Mouse (Mus musculus) lung, embryonic 14.5 days (tissue): ENCODE measurements around the gene Zdhhc21. TPM values are rescaled to one million over a fixed set of nuclear protein-coding genes. Genes with fewer than 3 reads are reported as not detected.

Experiments
- ATAC-seq: fragments of 200-750 bp; cut with Nextera tagmentation; 2 replicates; pipeline ENCODE4 v1.8.0; 2017; ENCODE audit warnings: mild to moderate bottlenecking, moderate TSS enrichment, moderate library complexity; ENCODE audit not compliant: insufficient read depth
- DNase-seq: peaks from one replicate; pipeline ENCODE4 v3.0.0-alpha.2; 2015
- H3K27ac ChIP-seq: fragments of 300-500 bp; sonication (generic); 2 replicates; pipeline ENCODE4 v1.5.1; 2014; ENCODE audit warnings: low read depth, mild to moderate bottlenecking, moderate library complexity
- H3K27me3 ChIP-seq: fragments of 300-500 bp; sonication (generic); 2 replicates; pipeline ENCODE4 v1.6.1; 2014; ENCODE audit warnings: low read length, control low read depth; ENCODE audit not compliant: insufficient read depth
- H3K36me3 ChIP-seq: fragments of 300-500 bp; sonication (generic); 2 replicates; pipeline ENCODE4 v1.6.1; 2014; ENCODE audit warnings: control low read depth; ENCODE audit not compliant: insufficient read depth
- H3K4me1 ChIP-seq: fragments of 300-500 bp; sonication (generic); 2 replicates; pipeline ENCODE4 v1.6.1; 2014; ENCODE audit warnings: antibody characterized with exemption, control low read depth; ENCODE audit not compliant: insufficient read depth
- H3K4me2 ChIP-seq: fragments of 300-500 bp; sonication (generic); 2 replicates; pipeline ENCODE4 v1.6.1; 2014; ENCODE audit warnings: mild to moderate bottlenecking
- H3K4me3 ChIP-seq: fragments of 300-500 bp; sonication (generic); 2 replicates; pipeline ENCODE4 v1.5.1; 2014; ENCODE audit warnings: low read depth, low read length
- H3K9ac ChIP-seq: fragments of 300-500 bp; sonication (generic); 2 replicates; pipeline ENCODE4 v1.6.1; 2014
- H3K9me3 ChIP-seq: fragments of 300-500 bp; sonication (generic); 2 replicates; pipeline ENCODE4 v1.6.1; 2016; ENCODE audit warnings: low read depth, low read length, control low read depth
- CTCF ChIP-seq: IDR thresholded peaks from 2 replicates; pipeline ENCODE4 v1.5.1; 2016; ENCODE audit warnings: antibody characterized with exemption, low read depth
- WGBS: fragments of 180-500 bp; shearing (Covaris S2); extraction: QIAGEN DNeasy Blood & Tissue Kit; methylation state at CpG from one replicate; pipeline ENCODE4 v1.1.7; 2014; 5-methylcytosine and 5-hydroxymethylcytosine counted together
- polyA plus RNA-seq: library from polyadenylated mRNA; unstranded; fragments of >200 nt; fragmentation: Nextera tagmentation; extraction: Ambion mirVana; gene quantifications from 2 replicates; pipeline ENCODE4 v1.2.1, GENCODE M21; 2014

Zdhhc21 gene
- polyA plus RNA-seq, 1 experiment from 2014 or later = 17.5 TPM

DNA sequence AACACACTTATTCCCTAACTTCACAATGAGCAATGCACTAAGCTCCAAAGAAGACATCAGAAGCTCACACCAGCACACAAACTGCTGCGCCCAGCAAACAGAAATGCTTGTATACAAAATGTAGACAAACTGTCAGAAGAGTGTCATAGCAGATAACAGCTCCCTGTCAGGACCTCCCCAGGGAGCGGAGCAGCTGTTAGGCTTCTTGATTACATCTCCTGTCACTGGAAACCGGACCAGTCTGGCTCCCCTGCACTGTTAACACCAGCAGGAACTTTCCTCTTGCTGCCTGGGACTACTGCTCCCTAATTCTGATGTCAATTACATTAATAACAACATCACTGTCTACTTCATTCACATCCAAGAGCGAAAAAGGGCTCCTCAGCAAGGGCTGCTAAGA is 44.5 kb downstream of the Zdhhc21 start:
- Histone ChIP-seq H3K36me3 (0 out of 2 replicates have a peak, but pooled peaks cover under 1% of the 10 kb centered on the region), H3K4me2 (no peak overlapping the region), H3K4me3 (no peak overlapping the region), H3K9me3 (no peaks in the 10 kb centered on the region), H3K27me3 (no peaks in the 10 kb centered on the region), H3K9ac (no peak overlapping the region), H3K27ac (no peak overlapping the region), H3K4me1 (no peaks in the 10 kb centered on the region)
- DNase-seq = peak; percentile 90
- 31% methylated on average over 4 of the region's 4 CpGs for WGBS
- peak; percentile 98 for ATAC-seq
- TF ChIP-seq CTCF = no peak

GRCm38 (mm10) chr4:82813356-82813755 is 46.4 kb downstream of the Zdhhc21 start:
- Histone ChIP-seq H3K36me3 (0 out of 2 replicates have a peak, but pooled peaks cover 3% of the 10 kb centered on the region), H3K4me2 (no peak overlapping the region), H3K9ac (no peak overlapping the region), H3K27me3 (no peaks in the 10 kb centered on the region), H3K9me3 (no peaks in the 10 kb centered on the region), H3K27ac (no peak overlapping the region), H3K4me3 (no peak overlapping the region), H3K4me1 (no peaks in the 10 kb centered on the region)
- TF ChIP-seq CTCF = 0 out of 2 replicates have a peak, but pooled peaks have one; percentile 32
- DNase-seq (peak; percentile 21), ATAC-seq (no peak)
- 67% methylated on average over 6 of the region's 6 CpGs for WGBS

DNA sequence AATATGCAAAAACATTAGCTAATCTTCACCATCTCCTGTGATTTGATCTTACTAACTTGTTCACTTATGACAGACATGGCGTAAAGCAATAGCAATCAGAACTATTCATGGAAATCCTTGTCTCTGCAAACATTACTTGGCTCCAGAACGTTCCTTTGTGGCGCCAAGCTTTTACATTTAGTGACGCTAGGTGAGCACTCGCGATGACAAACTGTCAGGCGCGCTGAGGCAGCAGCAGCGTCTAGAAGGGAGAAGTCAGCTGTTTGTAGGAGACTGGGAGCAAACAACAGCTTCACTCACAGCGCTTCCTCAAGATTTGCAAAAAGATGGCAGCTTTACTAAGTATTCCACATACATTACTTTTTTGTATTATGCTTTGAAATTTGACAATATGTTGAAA is 51.9 kb downstream of the Zdhhc21 start:
- H3K9ac ChIP-seq = no peak overlapping the region
- no peak overlapping the region for H3K27ac ChIP-seq
- H3K9me3 ChIP-seq = no peaks in the 10 kb centered on the region
- ATAC-seq (no peak), DNase-seq (no peak)
- WGBS = 75% methylated on average over 10 of the region's 10 CpGs
- H3K36me3 ChIP-seq = 0 out of 2 replicates have a peak, but pooled peaks cover 6% of the 10 kb centered on the region
- no peak overlapping the region for H3K4me3 ChIP-seq
- no peaks in the 10 kb centered on the region for H3K27me3 ChIP-seq
- no peaks in the 10 kb centered on the region for H3K4me1 ChIP-seq
- no peak overlapping the region for H3K4me2 ChIP-seq
- no peak for TF ChIP-seq CTCF

DNA sequence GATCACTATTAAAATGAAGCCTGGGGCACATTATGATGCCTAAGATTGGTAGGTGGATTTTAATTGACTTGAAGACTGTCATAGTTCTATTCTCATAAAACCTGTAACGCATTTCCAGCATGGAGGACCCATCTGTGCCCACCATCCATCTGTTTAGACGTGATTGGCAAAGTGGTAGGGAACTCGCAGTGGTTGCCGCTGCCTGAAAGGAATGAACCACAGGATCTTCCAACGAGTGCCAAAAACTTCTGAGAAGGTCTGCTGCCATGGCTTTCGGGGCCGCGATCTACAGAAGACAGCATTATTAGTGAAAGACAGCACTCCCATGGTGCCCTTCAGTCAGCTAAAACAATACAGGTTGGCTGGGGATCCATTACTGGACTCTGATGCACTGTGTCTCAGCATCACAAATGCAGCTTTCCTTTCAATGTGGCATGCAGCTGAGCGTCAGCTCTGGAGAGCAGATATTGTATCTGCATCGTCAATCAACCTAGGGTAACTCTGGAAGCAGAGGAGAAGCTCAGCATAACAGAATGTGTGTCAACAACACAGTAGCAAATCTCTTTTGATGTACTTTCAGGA is 53.5 kb downstream of the Zdhhc21 start:
- Histone ChIP-seq H3K36me3 (0 out of 2 replicates have a peak, but pooled peaks cover 6% of the 10 kb centered on the region), H3K4me2 (no peak overlapping the region), H3K9me3 (no peaks in the 10 kb centered on the region), H3K9ac (no peak overlapping the region), H3K4me1 (no peaks in the 10 kb centered on the region), H3K4me3 (no peak overlapping the region), H3K27ac (no peak overlapping the region), H3K27me3 (no peaks in the 10 kb centered on the region)
- 84% methylated on average over 10 of the region's 10 CpGs for WGBS
- TF ChIP-seq CTCF = no peak
- no peak for DNase-seq
- no peak for ATAC-seq

- Histone ChIP-seq H3K27me3 (no peaks in the 10 kb centered on the region), H3K9me3 (no peaks in the 10 kb centered on the region), H3K9ac (no peak overlapping the region), H3K36me3 (0 out of 2 replicates have a peak, but pooled peaks cover 4% of the 10 kb centered on the region), H3K4me3 (no peak overlapping the region), H3K4me1 (no peaks in the 10 kb centered on the region), H3K4me2 (no peak overlapping the region), H3K27ac (no peak overlapping the region)
- peak; percentile 65 for TF ChIP-seq CTCF
- DNase-seq (peak; percentile 80), ATAC-seq (no peak)
- WGBS = 23% methylated on average over 2 of the region's 2 CpGs
Observed at GRCm38 (mm10) chr4:82804019-82804418, 55.7 kb downstream of the Zdhhc21 start.

GRCm38 (mm10) chr4:82793608-82794007 is 66.2 kb downstream of the Zdhhc21 start:
- Histone ChIP-seq H3K27me3 (no peaks in the 10 kb centered on the region), H3K9me3 (no peaks in the 10 kb centered on the region), H3K4me2 (no peak overlapping the region), H3K4me3 (no peak overlapping the region), H3K4me1 (no peaks in the 10 kb centered on the region), H3K27ac (peak overlapping the region; percentile 63; the same call in 1 of the 2 replicates), H3K36me3 (no peaks in the 10 kb centered on the region), H3K9ac (no peak overlapping the region)
- no peak for TF ChIP-seq CTCF
- no peak for DNase-seq
- ATAC-seq = no peak
- 64% methylated on average over 6 of the region's 6 CpGs for WGBS

GRCm38 (mm10) chr4:82792906-82793580 is 66.7 kb downstream of the Zdhhc21 start:
- TF ChIP-seq CTCF = no peak
- WGBS = 51% methylated on average over 5 of the region's 5 CpGs
- DNase-seq = peak; percentile 19
- H3K36me3 ChIP-seq = no peaks in the 10 kb centered on the region
- no peak overlapping the region for H3K4me2 ChIP-seq
- H3K9me3 ChIP-seq = no peaks in the 10 kb centered on the region
- 0 out of 2 replicates have a peak overlapping the region, but pooled peaks have one; percentile 44 for H3K27ac ChIP-seq
- ATAC-seq = peak; percentile 65; the same call in 1 of the 2 replicates
- no peak overlapping the region for H3K4me3 ChIP-seq
- H3K27me3 ChIP-seq = no peaks in the 10 kb centered on the region
- no peak overlapping the region for H3K9ac ChIP-seq
- no peaks in the 10 kb centered on the region for H3K4me1 ChIP-seq
